Mouse (Mus musculus) myocyte (in vitro differentiated cells): ENCODE results near the gene Rapgef2. TPM values are rescaled to one million over a fixed set of nuclear protein-coding genes. Genes with fewer than 3 reads are reported as not detected.

Source experiments
- H3K27me3 ChIP-seq: one replicate; pipeline ENCODE4 v1.6.1; 2011; ENCODE audit not compliant: control insufficient read depth, insufficient read depth, insufficient read length
- H3K36me3 ChIP-seq: one replicate; pipeline ENCODE4 v1.6.1; 2011; ENCODE audit not compliant: control insufficient read depth, insufficient read depth
- H3K4me2 ChIP-seq: one replicate; pipeline ENCODE4 v1.6.1; 2011; ENCODE audit warnings: low read depth, control low read depth
- H3K4me3 ChIP-seq: one replicate; pipeline ENCODE4 v1.5.1; 2011; ENCODE audit warnings: mild to moderate bottlenecking, control low read depth, moderate library complexity
- H3K79me2 ChIP-seq: one replicate; pipeline ENCODE4 v1.6.1; 2011; ENCODE audit not compliant: control insufficient read depth, insufficient read depth
- H3ac ChIP-seq: one replicate; pipeline ENCODE4 v1.6.1; 2011; ENCODE audit not compliant: control insufficient read depth, insufficient read length
- CEBPB ChIP-seq: IDR thresholded peaks from 2 replicates; pipeline ENCODE4 v1.6.1; 2011; ENCODE audit warnings: mild to moderate bottlenecking, moderate library complexity; ENCODE audit not compliant: poor library complexity, insufficient read depth, severe bottlenecking
- E2F4 ChIP-seq: IDR thresholded peaks from one replicate; pipeline ENCODE4 v1.6.1; 2011; ENCODE audit warnings: mild to moderate bottlenecking, control low read depth, moderate library complexity; ENCODE audit not compliant: insufficient read depth
- MAX ChIP-seq: IDR thresholded peaks from one replicate; pipeline ENCODE4 v1.6.1; 2011; ENCODE audit warnings: low read depth, mild to moderate bottlenecking, control low read depth
- MYOD1 ChIP-seq, 3 experiments: IDR thresholded peaks; one replicate each; pipeline ENCODE4 v1.6.1; 2011; ENCODE audit warnings: control low read depth in 2 of 3, low read depth in 2 of 3, mild to moderate bottlenecking in 2 of 3, moderate library complexity in 1 of 3; ENCODE audit not compliant: insufficient read length in 2 of 3, control insufficient read depth in 1 of 3
- MYOG ChIP-seq, 3 experiments: IDR thresholded peaks; one replicate each; pipeline ENCODE4 v1.6.1; 2011; ENCODE audit warnings: control low read depth in 2 of 3, low read depth in 2 of 3, mild to moderate bottlenecking in 2 of 3; ENCODE audit not compliant: insufficient read length in 2 of 3, control insufficient read depth in 1 of 3, insufficient read depth in 1 of 3
- POLR2A ChIP-seq: IDR thresholded peaks from one replicate; pipeline ENCODE4 v1.6.1; 2011; ENCODE audit warnings: low read depth, mild to moderate bottlenecking, control low read depth, moderate library complexity; ENCODE audit not compliant: insufficient read length
- POLR2AphosphoS2 ChIP-seq: IDR thresholded peaks from one replicate; pipeline ENCODE4 v1.6.1; 2011; ENCODE audit warnings: low read depth, control low read depth; ENCODE audit not compliant: insufficient read length
- REST ChIP-seq: IDR thresholded peaks from one replicate; pipeline ENCODE4 v1.6.1; 2011; ENCODE audit warnings: mild to moderate bottlenecking, control low read depth, moderate library complexity; ENCODE audit not compliant: insufficient read depth, insufficient read length
- SRF ChIP-seq: IDR thresholded peaks from one replicate; pipeline ENCODE4 v1.6.1; 2011; ENCODE audit warnings: low read depth; ENCODE audit not compliant: control insufficient read depth, insufficient read length
- TCF12 ChIP-seq: IDR thresholded peaks from one replicate; pipeline ENCODE4 v1.6.1; 2011; ENCODE audit warnings: mild to moderate bottlenecking, control low read depth; ENCODE audit not compliant: poor library complexity, insufficient read depth, severe bottlenecking
- TCF3 ChIP-seq: IDR thresholded peaks from one replicate; pipeline ENCODE4 v1.6.1; 2011; ENCODE audit warnings: low read depth, control low read depth; ENCODE audit not compliant: insufficient read length
- USF1 ChIP-seq: IDR thresholded peaks from one replicate; pipeline ENCODE4 v1.6.1; 2011; ENCODE audit warnings: low read depth, mild to moderate bottlenecking, control low read depth, moderate library complexity
- polyA plus RNA-seq: library from polyadenylated mRNA; unstranded; fragments of >200 nt; fragmentation: generic; extraction: Trizol; gene quantifications from one replicate; pipeline ENCODE4 v1.2.1, GENCODE M21; 2012; ENCODE audit warnings: missing spikeins

Gene Rapgef2
- polyA plus RNA-seq, 1 experiment, result 5.8 TPM

- no peak overlapping the region for H3K4me3 ChIP-seq
- no peak overlapping the region for H3ac ChIP-seq
- H3K4me2 ChIP-seq, result no peak overlapping the region
- H3K36me3 ChIP-seq, result no peaks in the 10 kb centered on the region
- H3K27me3 ChIP-seq, result no peaks in the 10 kb centered on the region
- no peak for TF ChIP-seq E2F4
- no peak for TF ChIP-seq TCF12
- no peak for TF ChIP-seq POLR2A
- no peak for TF ChIP-seq USF1
- no peak for TF ChIP-seq CEBPB
- no peak for TF ChIP-seq SRF
- TF ChIP-seq REST, result no peak
- TF ChIP-seq MYOG (IDR thresholded peaks at IDR 0.05; ENCODE audit: control insufficient read depth in 1 of 3, insufficient read depth in 1 of 3, insufficient read length in 2 of 3, low read depth in 2 of 3), result no peak
- no peak for TF ChIP-seq POLR2AphosphoS2
- no peak for TF ChIP-seq MYOD1 (IDR thresholded peaks at IDR 0.05; ENCODE audit: control insufficient read depth in 1 of 3, insufficient read length in 2 of 3, low read depth in 2 of 3)
- TF ChIP-seq MAX, result no peak
- H3K79me2 ChIP-seq, result peaks cover 65% of the 10 kb centered on the region
Observed at GRCm38 (mm10) chr3:79242298-79242697, 44.0 kb downstream of the Rapgef2 start.

GRCm38 (mm10) chr3:79239066-79239462 lies 47.3 kb downstream of the Rapgef2 start:
- Histone ChIP-seq H3K27me3 (no peaks in the 10 kb centered on the region), H3K79me2 (peaks cover 61% of the 10 kb centered on the region), H3ac (no peak overlapping the region), H3K4me3 (no peak overlapping the region), H3K36me3 (no peaks in the 10 kb centered on the region), H3K4me2 (peak overlapping the region; percentile 78)
- TF ChIP-seq POLR2A (no peak), MYOD1 (IDR thresholded peaks at IDR 0.05; ENCODE audit: control insufficient read depth in 1 of 3, insufficient read length in 2 of 3, low read depth in 2 of 3) (no peak), E2F4 (no peak), TCF3 (no peak), POLR2AphosphoS2 (no peak), CEBPB (no peak), MYOG (IDR thresholded peaks at IDR 0.05; ENCODE audit: control insufficient read depth in 1 of 3, insufficient read depth in 1 of 3, insufficient read length in 2 of 3, low read depth in 2 of 3) (no peak), REST (no peak), TCF12 (no peak), SRF (no peak), USF1 (no peak), MAX (no peak)

DNA sequence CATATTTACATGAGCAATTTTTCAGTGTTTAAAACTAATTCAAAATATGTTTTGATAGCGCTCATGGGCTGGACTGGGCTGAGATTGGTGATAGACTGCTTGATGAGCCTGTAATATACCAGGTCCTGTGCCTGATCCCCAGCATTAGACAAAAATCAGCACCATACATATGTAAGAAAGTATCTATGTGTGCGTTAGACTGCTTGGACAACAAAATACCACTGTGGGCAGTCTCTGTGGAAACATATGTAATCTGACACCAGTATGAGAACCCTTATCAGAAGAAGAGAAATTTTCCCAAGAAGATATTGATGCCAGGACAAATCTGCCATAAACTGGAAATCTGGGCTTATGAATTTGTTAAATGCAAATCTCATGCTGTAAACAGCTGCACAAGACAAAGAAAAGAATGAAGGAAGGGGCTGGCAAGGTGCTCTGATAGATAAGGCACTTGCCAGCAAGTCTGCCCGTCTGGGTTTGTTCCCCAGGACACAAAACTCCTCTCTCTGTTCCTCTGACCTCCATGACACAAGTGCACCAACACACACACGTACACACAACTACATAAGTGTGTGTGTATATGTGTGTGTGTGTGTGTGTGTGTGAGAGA lies 47.8 kb downstream of the Rapgef2 start:
- no peak overlapping the region for H3K4me3 ChIP-seq
- peaks cover 57% of the 10 kb centered on the region for H3K79me2 ChIP-seq
- H3ac ChIP-seq, result no peak overlapping the region
- H3K36me3 ChIP-seq, result no peaks in the 10 kb centered on the region
- H3K4me2 ChIP-seq, result peak overlapping the region; percentile 78
- TF ChIP-seq MAX (no peak), MYOG (IDR thresholded peaks at IDR 0.05; ENCODE audit: control insufficient read depth in 1 of 3, insufficient read depth in 1 of 3, insufficient read length in 2 of 3, low read depth in 2 of 3) (no peak), TCF3 (no peak), E2F4 (no peak), REST (no peak), USF1 (no peak), CEBPB (no peak), TCF12 (no peak), POLR2A (no peak), SRF (no peak), MYOD1 (IDR thresholded peaks at IDR 0.05; ENCODE audit: control insufficient read depth in 1 of 3, insufficient read length in 2 of 3, low read depth in 2 of 3) (no peak)
- no peaks in the 10 kb centered on the region for H3K27me3 ChIP-seq

- Histone ChIP-seq H3K79me2 (peaks cover 57% of the 10 kb centered on the region), H3K4me3 (no peak overlapping the region), H3K27me3 (no peaks in the 10 kb centered on the region), H3ac (no peak overlapping the region), H3K4me2 (peak overlapping the region; percentile 78), H3K36me3 (no peaks in the 10 kb centered on the region)
- TF ChIP-seq POLR2A (peak; percentile 23), SRF (peak; percentile 63), MYOG (IDR thresholded peaks at IDR 0.05; ENCODE audit: control insufficient read depth in 1 of 3, insufficient read depth in 1 of 3, insufficient read length in 2 of 3, low read depth in 2 of 3) (peak in 2 of 3 experiments; percentile 53 to 79), CEBPB (peak; percentile 82), MYOD1 (IDR thresholded peaks at IDR 0.05; ENCODE audit: control insufficient read depth in 1 of 3, insufficient read length in 2 of 3, low read depth in 2 of 3) (peak in 2 of 3 experiments; percentile 70 to 82), MAX (no peak), USF1 (no peak)
Observed at GRCm38 (mm10) chr3:79237619-79238342, 48.5 kb downstream of the Rapgef2 start.
